ENCODE assay signal across 15 mouse cellular contexts in the genomic region with DNA sequence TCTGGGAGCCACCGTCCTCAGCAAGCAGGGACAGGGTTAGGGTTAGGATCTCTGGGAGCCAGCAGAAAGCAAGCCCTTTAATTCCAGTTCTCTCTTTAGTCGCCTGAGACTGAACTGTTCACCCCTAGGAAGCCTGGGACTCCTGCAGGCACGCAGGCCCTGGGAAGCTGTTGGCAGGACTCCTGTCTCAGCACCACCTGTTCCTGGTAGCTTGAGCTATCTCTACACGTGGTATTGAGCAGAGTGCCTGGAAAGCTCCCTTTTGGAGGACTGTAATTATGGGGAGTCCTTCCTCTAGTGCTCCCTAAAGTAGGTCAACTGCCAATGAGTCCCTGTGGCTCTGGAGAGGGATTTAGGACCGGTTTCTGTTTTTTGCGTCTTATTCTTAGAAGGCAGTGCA. TPM values are rescaled to one million over a fixed set of nuclear protein-coding genes. Genes with fewer than 3 reads are reported as not detected.
DNase-seq lines count a peak whose midpoint lies in the region; ATAC-seq and TF ChIP-seq lines count a peak whose summit lies in the region.
"Had no signal": no experiment of that assay in that cellular context is flagged by ENCODE, and none has a peak within 500 bp of the region (broad histone marks: within the 10 kb centered on the region; RNA-seq: fewer than 3 reads in every experiment).

No protein-coding gene starts in this region.

- no peaks in the 10 kb centered on the region for H3K27me3 ChIP-seq in liver, embryonic 13.5 days
- H3K27me3 ChIP-seq: embryonic facial prominence, embryonic 15.5 days; forebrain, embryonic 15.5 days; heart, embryonic 12.5 days; midbrain, embryonic 12.5 days had no signal

- no peak for TF ChIP-seq POLR2A in bone marrow, adult 2 months (IDR thresholded peaks at IDR 0.05; ENCODE audit: borderline replicate concordance, control insufficient read depth, low read depth, low read length)

- no peak overlapping the region for H3K4me3 ChIP-seq in bone marrow, adult 2 months (replicated peaks; ENCODE audit: control insufficient read depth, low read depth, low read length)
- peak overlapping the region; percentile 45; the same call in 1 of the 2 replicates for H3K4me3 ChIP-seq in liver, embryonic 13.5 days (replicated peaks)
- H3K4me3 ChIP-seq: embryonic facial prominence, embryonic 15.5 days; forebrain, embryonic 15.5 days; heart, embryonic 12.5 days; midbrain, embryonic 12.5 days; myocyte had no signal

- WGBS in bone marrow, adult 2 months, result 80% methylated on average over 6 of the region's 6 CpGs
- WGBS in liver, embryonic 13.5 days (ENCODE audit: insufficient replicate concordance), result 63% methylated on average over 6 of the region's 6 CpGs

- H3K9me3 ChIP-seq in liver, embryonic 13.5 days (replicated peaks), result no peaks in the 10 kb centered on the region
- H3K9me3 ChIP-seq: embryonic facial prominence, embryonic 15.5 days; forebrain, embryonic 15.5 days; heart, embryonic 12.5 days; midbrain, embryonic 12.5 days had no signal

- peak overlapping the region; percentile 99 for H3K9ac ChIP-seq in liver, embryonic 13.5 days
- H3K9ac ChIP-seq: embryonic facial prominence, embryonic 15.5 days; forebrain, embryonic 15.5 days; heart, embryonic 12.5 days; midbrain, embryonic 12.5 days had no signal

- intact Hi-C loops in left cerebral cortex, postnatal 10 days (cut with DNase I), result no loop called here

- H3K27ac ChIP-seq in bone marrow, adult 2 months (ENCODE audit: control insufficient read depth, insufficient read depth, low read depth, low read length, poor library complexity), result peak overlapping the region; percentile 75
- H3K27ac ChIP-seq in liver, embryonic 13.5 days, result peak overlapping the region; percentile 99
- H3K27ac ChIP-seq: embryonic facial prominence, embryonic 15.5 days; forebrain, embryonic 15.5 days; midbrain, embryonic 12.5 days; stomach, postnatal 0 days had no signal

- H3K4me1 ChIP-seq in bone marrow, adult 2 months (ENCODE audit: control insufficient read depth, insufficient read depth, low read length), result peaks cover 20% of the 10 kb centered on the region
- peaks cover 99% of the 10 kb centered on the region for H3K4me1 ChIP-seq in liver, embryonic 13.5 days (replicated peaks)

- no peak for DNase-seq in frontal cortex, postnatal 36 days (ENCODE audit: low spot score in 2 of 2)
- DNase-seq in cerebellum, adult 9-10 months, result peak; percentile 83
- no peak for DNase-seq in liver, embryonic 13.5 days
- no peak for DNase-seq in left cerebral cortex, postnatal 10 days (ENCODE audit: extremely low spot score in 1 of 2, low spot score in 2 of 2)
- no peak for DNase-seq in right cerebral cortex, postnatal 14 days
- DNase-seq: thymus, postnatal 25 days had no signal

- no peak for TF ChIP-seq CTCF in bone marrow, adult 2 months (IDR thresholded peaks at IDR 0.05; ENCODE audit: control insufficient read depth, insufficient read depth, low read length)

- peaks cover 83% of the 10 kb centered on the region for H3K36me3 ChIP-seq in liver, embryonic 13.5 days
- H3K36me3 ChIP-seq: embryonic facial prominence, embryonic 15.5 days; forebrain, embryonic 15.5 days; heart, embryonic 12.5 days had no signal

- ATAC-seq in frontal cortex, adult (ENCODE audit: low TSS enrichment), result peak; percentile 45
- ATAC-seq in liver, embryonic 13.5 days (ENCODE audit: low read depth), result no peak
- ATAC-seq: forebrain, embryonic 15.5 days; inflammation-experienced regulatory T-cells, adult 6 months had no signal

- peak overlapping the region; percentile 86 for H3K4me2 ChIP-seq in liver, embryonic 13.5 days
- H3K4me2 ChIP-seq: embryonic facial prominence, embryonic 15.5 days; forebrain, embryonic 15.5 days; heart, embryonic 12.5 days; midbrain, embryonic 12.5 days had no signal

RNA-seq across cellular contexts. Expression of a gene that starts 7.2 kb away (rescaled TPM):
- polyA plus RNA-seq in bone marrow, adult 2 months (2011; ENCODE audit: insufficient read depth, insufficient read length, low replicate concordance, missing spikeins), result 92.1 and 108 TPM in 2 replicates
- polyA plus RNA-seq in liver, embryonic 13.5 days (2015; fragmentation: Nextera tagmentation; extraction: Ambion mirVana), result 77.9 and 83.7 TPM in 2 replicates
- 10 to 100 TPM; 63.0 to 64.0 TPM for total RNA-seq in left cerebral cortex, postnatal 10 days (2021)
